Mouse (Mus musculus) lung, embryonic 16.5 days (tissue): Measurements from ENCODE around the gene Pglyrp1. TPM values are rescaled to one million over a fixed set of nuclear protein-coding genes. Genes with fewer than 3 reads are reported as not detected.
"Not testable (repeated sequence)": the region's sequence is repeated elsewhere in the genome, so short reads cannot be mapped to it uniquely, and the experiment has no call there.

Experiments used
- ATAC-seq: fragments of 200-750 bp; cut with Nextera tagmentation; 2 replicates; pipeline ENCODE4 v1.8.0; 2017; ENCODE audit warnings: low read depth, mild to moderate bottlenecking, moderate library complexity
- H3K27ac ChIP-seq: fragments of 300-500 bp; sonication (generic); 2 replicates; pipeline ENCODE4 v1.5.1; 2014; ENCODE audit warnings: mild to moderate bottlenecking, control low read depth, low read length
- H3K27me3 ChIP-seq: fragments of 300-500 bp; sonication (generic); 2 replicates; pipeline ENCODE4 v1.6.1; 2014; ENCODE audit warnings: low read depth, low read length, mixed read lengths; ENCODE audit not compliant: control insufficient read depth, insufficient read depth
- H3K36me3 ChIP-seq: fragments of 300-500 bp; sonication (generic); 2 replicates; pipeline ENCODE4 v1.6.1; 2014; ENCODE audit warnings: low read length; ENCODE audit not compliant: control insufficient read depth, insufficient read depth
- H3K4me1 ChIP-seq: fragments of 300-500 bp; sonication (generic); replicated peaks from 2 replicates; pipeline ENCODE4 v1.6.1; 2014; ENCODE audit warnings: low read length, mixed read lengths; ENCODE audit not compliant: control insufficient read depth, insufficient read depth
- H3K4me2 ChIP-seq: fragments of 300-500 bp; sonication (generic); 2 replicates; pipeline ENCODE4 v1.6.1; 2014; ENCODE audit warnings: low read depth, low read length, control low read depth
- H3K4me3 ChIP-seq: fragments of 300-500 bp; sonication (generic); 2 replicates; pipeline ENCODE4 v1.5.1; 2014; ENCODE audit warnings: mild to moderate bottlenecking, low read length, control low read depth
- H3K9ac ChIP-seq: fragments of 300-500 bp; sonication (generic); 2 replicates; pipeline ENCODE4 v1.6.1; 2014; ENCODE audit warnings: low read length, control low read depth
- H3K9me3 ChIP-seq: fragments of 300-500 bp; sonication (generic); 2 replicates; pipeline ENCODE4 v1.6.1; 2016; ENCODE audit warnings: low read length; ENCODE audit not compliant: control insufficient read depth
- WGBS: fragments of 180-500 bp; shearing (Covaris S2); extraction: QIAGEN DNeasy Blood & Tissue Kit; methylation state at CpG from one replicate; pipeline ENCODE4 v1.1.7; 2014; 5-methylcytosine and 5-hydroxymethylcytosine counted together
- polyA plus RNA-seq: library from polyadenylated mRNA; unstranded; fragments of >200 nt; fragmentation: Nextera tagmentation; extraction: Ambion mirVana; gene quantifications from 2 replicates; pipeline ENCODE4 v1.2.1, GENCODE M21; 2015

The Pglyrp1 gene
- polyA plus RNA-seq = 12.5 and 18.1 TPM in 2 replicates

DNA sequence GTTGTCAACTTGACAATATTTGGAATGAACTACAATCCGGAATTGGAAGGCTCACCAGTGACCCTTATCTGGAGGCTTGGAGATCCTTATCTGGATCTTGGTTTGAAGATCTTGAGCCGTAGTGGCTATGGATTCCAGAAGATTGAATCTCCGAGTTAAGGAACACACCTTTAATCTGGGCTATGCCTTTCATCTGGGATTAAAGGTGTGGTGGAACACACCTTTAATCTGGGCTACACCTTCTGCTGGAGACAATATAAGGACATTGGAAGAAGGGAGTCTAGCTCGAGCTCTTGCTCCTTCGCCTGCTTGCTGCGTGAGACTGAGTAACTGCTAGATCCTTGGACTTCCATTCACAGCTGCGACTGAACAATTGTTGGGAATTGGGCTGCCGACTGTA lies at the start of gene Pglyrp1:
Pglyrp1 (plus strand) TSS at position 301 of the 400 bp plus-strand sequence.
- not testable (repeated sequence) for H3K4me2 ChIP-seq, H3K36me3 ChIP-seq, H3K27ac ChIP-seq, ATAC-seq, H3K9ac ChIP-seq, H3K4me3 ChIP-seq, H3K27me3 ChIP-seq, H3K4me1 ChIP-seq, H3K9me3 ChIP-seq
- 80% methylated on average over 1 of the region's 8 CpGs for WGBS

DNA sequence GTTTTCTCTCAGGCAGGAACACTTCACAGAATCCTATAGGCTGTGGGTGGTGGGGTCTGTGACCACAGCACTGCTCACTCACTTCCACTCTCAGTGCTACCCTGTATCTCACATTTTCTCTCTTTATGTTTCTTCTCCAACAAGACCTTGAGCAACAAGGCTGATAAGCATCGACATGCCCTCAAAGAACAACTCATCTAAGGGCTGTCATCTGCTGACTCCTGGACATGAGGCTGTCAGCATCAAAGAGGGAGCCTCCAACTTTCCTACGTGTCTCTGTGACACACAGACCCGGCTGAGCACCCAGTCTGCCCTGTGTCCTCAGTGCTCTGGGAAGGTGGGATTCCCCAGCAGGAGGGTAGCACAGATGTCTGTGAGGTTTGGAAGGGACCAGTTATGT lies 49.6 kb upstream of the Pglyrp1 start, which contains the start of gene Psg17:
Psg17 (minus strand) TSS at position 101 of the 400 bp plus-strand sequence.
- no peak within 1 kb of the TSS for H3K27ac ChIP-seq
- no peaks in the 10 kb centered on the region for H3K9me3 ChIP-seq
- no peak within 1 kb of the TSS for H3K4me2 ChIP-seq
- no peak within 1 kb of the TSS for H3K9ac ChIP-seq
- ATAC-seq = no peak
- no peaks in the 10 kb centered on the region for H3K36me3 ChIP-seq
- no peaks in the 10 kb centered on the region for H3K4me1 ChIP-seq
- H3K4me3 ChIP-seq = no peak within 1 kb of the TSS
- 66% methylated on average over 3 of the region's 3 CpGs for WGBS
- H3K27me3 ChIP-seq = no peaks in the 10 kb centered on the region

DNA sequence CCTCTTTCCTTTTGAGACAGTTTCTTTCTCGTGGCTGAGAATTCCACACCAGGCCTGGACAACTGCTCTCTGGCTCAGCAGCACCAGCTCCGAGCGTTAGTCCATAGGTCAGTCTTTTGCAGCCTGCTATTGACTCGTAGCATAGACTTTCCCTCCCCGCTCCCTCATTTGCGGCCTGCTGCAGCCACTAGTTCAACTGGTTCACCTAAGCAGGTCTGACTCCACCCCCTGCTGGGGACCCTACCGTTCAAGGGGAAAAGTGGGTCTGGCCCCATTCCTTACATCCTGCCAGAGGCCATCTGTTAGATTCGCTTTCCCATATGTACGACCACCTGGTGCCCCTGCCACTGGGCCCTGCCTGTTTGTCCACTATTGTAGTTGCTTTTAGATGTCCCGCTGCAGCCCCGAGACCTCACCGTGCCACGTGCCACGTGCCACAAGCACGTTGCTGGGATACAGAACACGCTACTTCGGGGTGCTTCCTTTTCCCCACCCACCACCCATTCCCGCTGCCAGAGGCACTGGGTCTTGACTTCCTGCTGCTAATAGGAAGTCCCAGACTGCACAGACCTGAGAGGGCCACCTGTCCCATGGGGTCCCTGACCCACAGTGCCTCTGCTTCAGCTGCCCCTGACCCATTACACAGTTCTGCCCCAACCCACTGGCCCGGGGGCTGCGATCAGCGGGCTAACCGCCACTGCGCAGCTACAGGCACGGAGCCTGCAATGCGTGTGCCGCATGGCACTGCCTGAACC lies 43.2 kb upstream of the Pglyrp1 start:
- no peaks in the 10 kb centered on the region for H3K4me1 ChIP-seq
- no peaks in the 10 kb centered on the region for H3K9me3 ChIP-seq
- no peaks in the 10 kb centered on the region for H3K36me3 ChIP-seq
- H3K4me3 ChIP-seq = no peak overlapping the region
- H3K27ac ChIP-seq = no peak overlapping the region
- no peaks in the 10 kb centered on the region for H3K27me3 ChIP-seq
- no peak overlapping the region for H3K9ac ChIP-seq
- 53% methylated on average over 26 of the region's 26 CpGs for WGBS
- no peak for ATAC-seq
- H3K4me2 ChIP-seq = no peak overlapping the region

DNA sequence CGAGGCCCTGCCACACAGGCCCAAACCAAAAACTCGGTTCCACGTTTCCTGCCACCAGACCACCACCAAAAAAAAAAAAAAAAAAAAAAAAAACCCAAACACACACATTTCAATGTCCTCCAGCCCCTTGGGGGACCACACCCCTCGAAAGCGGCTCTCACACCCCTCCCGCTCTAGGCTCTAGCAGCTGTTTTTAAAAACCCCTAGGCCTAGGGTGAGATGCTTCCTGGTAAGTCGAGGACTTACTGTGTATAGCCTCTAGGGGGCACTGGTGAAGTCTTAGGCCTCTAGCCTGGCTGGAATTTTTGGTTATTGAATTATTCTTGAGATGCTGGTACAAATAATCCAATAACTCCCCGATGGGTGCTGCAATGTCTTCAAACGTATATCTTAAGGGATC lies 42.5 kb upstream of the Pglyrp1 start:
- Histone ChIP-seq H3K27ac (no peak overlapping the region), H3K27me3 (no peaks in the 10 kb centered on the region), H3K4me3 (no peak overlapping the region), H3K4me2 (no peak overlapping the region), H3K9ac (no peak overlapping the region), H3K9me3 (no peaks in the 10 kb centered on the region), H3K36me3 (no peaks in the 10 kb centered on the region), H3K4me1 (no peaks in the 10 kb centered on the region)
- WGBS = 64% methylated on average over 9 of the region's 9 CpGs
- ATAC-seq = no peak

DNA sequence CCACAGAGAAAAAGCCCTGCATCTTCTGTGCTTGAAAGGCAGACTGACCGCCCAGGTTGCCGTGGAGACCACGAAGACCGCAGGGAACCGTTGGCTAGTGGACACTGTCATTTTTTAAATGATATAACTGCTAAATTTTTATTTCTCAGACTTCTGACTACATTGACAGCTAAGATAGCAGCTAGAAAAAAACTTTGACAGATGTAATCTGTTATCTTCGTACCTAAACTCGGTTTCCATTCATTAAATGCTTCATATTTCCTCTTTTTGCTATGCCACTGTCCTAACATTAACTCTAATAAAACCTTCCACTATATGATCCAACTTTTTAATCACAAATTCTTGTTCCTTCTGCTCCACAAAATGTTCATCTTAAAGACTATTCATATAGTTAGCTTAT lies 41.6 kb upstream of the Pglyrp1 start:
- ATAC-seq = no peak
- Histone ChIP-seq H3K27me3 (no peaks in the 10 kb centered on the region), H3K4me3 (no peak overlapping the region), H3K4me1 (no peaks in the 10 kb centered on the region), H3K27ac (no peak overlapping the region), H3K4me2 (no peak overlapping the region), H3K9me3 (no peaks in the 10 kb centered on the region), H3K9ac (no peak overlapping the region), H3K36me3 (no peaks in the 10 kb centered on the region)
- WGBS = 75% methylated on average over 7 of the region's 7 CpGs

DNA sequence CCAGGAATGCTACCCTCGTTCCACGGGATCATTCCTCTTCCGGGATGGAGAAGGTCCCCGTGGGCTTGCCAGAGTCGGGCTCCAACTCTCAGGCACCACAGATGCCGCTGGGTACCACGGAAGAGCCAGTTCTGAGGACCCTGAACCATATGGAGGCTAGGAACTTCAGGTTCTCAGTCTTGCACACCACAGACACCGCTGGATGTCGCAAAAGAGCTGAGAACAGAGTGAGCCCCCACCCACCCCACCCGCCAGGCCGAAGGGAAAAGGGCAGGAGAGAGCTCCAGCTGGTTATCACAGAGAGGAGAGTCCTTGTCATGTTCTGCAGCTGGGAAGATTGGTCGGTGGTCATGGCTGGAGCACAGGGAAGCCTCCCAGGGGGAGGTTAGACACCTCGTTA lies 38.8 kb upstream of the Pglyrp1 start:
- WGBS = 40% methylated on average over 13 of the region's 13 CpGs
- H3K4me1 ChIP-seq = no peaks in the 10 kb centered on the region
- no peak for ATAC-seq

DNA sequence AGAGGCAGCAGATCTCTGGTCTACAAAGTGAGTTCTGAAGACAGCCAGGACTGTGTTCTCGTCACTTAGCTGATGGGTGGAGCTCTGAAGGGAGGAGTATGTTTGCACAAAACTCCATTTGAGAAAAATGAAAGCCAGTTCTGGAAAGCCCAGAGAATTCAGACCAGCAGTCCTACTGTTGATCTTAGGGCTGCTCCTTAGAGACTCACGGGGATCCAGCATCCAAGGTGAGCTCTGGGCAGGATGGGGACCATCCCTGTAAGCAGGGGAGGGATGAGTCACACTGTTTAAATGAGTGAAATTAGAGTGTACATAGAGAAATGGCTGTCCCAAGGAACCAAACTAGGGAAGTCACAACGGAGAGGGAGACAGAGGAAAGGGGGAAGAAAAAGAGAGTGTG lies 31.3 kb upstream of the Pglyrp1 start, which contains the start of gene Mill2:
Mill2 (plus strand) TSS at position 102 of the 400 bp plus-strand sequence.
- Histone ChIP-seq H3K9me3 (no peaks in the 10 kb centered on the region), H3K4me3 (peak within 1 kb of the TSS; percentile 55), H3K4me2 (peak within 1 kb of the TSS; percentile 77), H3K9ac (peak within 1 kb of the TSS; percentile 67), H3K36me3 (no peaks in the 10 kb centered on the region), H3K27me3 (no peaks in the 10 kb centered on the region), H3K27ac (peak within 1 kb of the TSS; percentile 98), H3K4me1 (0 out of 2 replicates have a peak, but pooled peaks cover 4% of the 10 kb centered on the region)
- 5% methylated on average over 3 of the region's 3 CpGs for WGBS
- peak; percentile 79 for ATAC-seq

More for the DNA sequence above, 38.8 kb upstream of the Pglyrp1 start:
- Histone ChIP-seq H3K9me3 (no peaks in the 10 kb centered on the region), H3K27ac (no peak overlapping the region), H3K36me3 (no peaks in the 10 kb centered on the region), H3K9ac (no peak overlapping the region), H3K27me3 (no peaks in the 10 kb centered on the region), H3K4me3 (no peak overlapping the region), H3K4me2 (no peak overlapping the region)

DNA sequence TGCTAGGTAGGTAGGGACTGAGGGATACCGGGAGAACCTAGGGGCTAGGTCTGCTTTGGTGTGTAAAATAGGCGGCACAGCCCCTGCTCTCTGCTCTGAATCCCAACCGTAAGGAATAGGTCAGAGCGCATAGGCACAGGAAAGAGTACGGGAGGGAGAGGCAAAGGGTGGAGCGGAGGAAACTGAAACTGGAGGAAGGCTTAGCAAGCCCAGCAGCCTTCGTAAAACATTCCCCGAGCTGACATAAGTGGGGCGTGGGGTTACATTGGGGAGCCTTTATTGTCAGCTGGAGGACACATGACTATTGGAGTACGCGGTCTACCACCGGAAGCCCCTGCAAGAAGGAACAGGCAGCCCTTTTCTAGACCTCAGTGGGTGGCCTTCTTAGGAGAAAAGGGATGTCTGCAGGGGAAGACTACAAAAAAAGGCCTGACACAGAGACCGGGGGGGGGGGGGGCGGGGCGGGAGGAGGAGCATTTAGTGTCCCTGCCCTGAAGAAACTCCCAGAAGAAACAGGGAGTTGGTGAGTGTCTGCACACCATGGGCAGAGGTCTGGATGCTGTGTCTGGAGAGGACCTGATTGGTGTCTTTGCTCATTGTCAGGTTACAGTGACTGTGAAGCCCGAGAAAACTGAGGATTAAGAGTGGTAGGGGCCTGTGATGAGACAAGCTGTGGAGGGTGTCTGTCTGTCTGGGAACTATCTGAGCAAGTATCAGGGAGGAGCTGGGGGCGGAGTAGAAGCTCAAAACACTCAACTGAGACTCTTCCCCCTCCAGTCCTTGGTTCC lies 30.6 kb upstream of the Pglyrp1 start:
- ATAC-seq = peak; percentile 93
- no peaks in the 10 kb centered on the region for H3K36me3 ChIP-seq
- H3K9ac ChIP-seq = peak overlapping the region; percentile 67
- 3% methylated on average over 14 of the region's 17 CpGs for WGBS
- no peaks in the 10 kb centered on the region for H3K9me3 ChIP-seq
- H3K27me3 ChIP-seq = no peaks in the 10 kb centered on the region
- peak overlapping the region; percentile 55 for H3K4me3 ChIP-seq
- peak overlapping the region; percentile 98 for H3K27ac ChIP-seq
- H3K4me2 ChIP-seq = peak overlapping the region; percentile 77
- H3K4me1 ChIP-seq = 0 out of 2 replicates have a peak, but pooled peaks cover 4% of the 10 kb centered on the region

DNA sequence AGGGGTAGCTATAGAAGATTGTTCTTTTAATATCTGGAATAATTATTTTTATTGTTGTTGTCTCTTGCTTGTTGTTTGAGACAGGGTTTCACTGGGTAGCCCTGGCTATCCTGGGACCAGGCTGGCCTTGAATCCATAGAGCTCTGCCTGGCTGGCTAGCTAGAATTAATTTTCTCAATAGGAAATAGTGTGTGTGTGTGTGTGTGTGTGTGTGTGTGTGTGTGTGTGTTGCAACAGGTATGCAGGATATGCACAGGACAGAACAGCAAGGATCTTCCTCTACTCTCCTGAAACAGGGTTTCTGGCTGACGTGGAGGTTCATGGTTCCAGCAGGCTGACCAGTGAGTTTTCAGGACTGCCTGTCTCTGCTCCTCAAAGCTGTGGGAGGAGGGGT lies 30.0 kb upstream of the Pglyrp1 start:
- Histone ChIP-seq H3K27ac (peak overlapping the region; percentile 90), H3K9ac (peak overlapping the region; percentile 65), H3K9me3 (no peaks in the 10 kb centered on the region), H3K36me3 (no peaks in the 10 kb centered on the region), H3K4me2 (peak overlapping the region; percentile 57), H3K4me3 (peak overlapping the region; percentile 41), H3K27me3 (no peaks in the 10 kb centered on the region), H3K4me1 (0 out of 2 replicates have a peak, but pooled peaks cover 4% of the 10 kb centered on the region)
- WGBS = 54% methylated on average over 1 of the region's 1 CpGs
- ATAC-seq = no peak
